Mouse (Mus musculus) cortical plate, adult 2 months (tissue): ENCODE results near the gene Ptbp1. TPM values are rescaled to one million over a fixed set of nuclear protein-coding genes. Genes with fewer than 3 reads are reported as not detected.
"Not testable (repeated sequence)": the region's sequence is repeated elsewhere in the genome, so short reads cannot be mapped to it uniquely, and the experiment has no call there.

Experiments used
- H3K27ac ChIP-seq: fragments of 200-500 bp; 2 replicates; pipeline ENCODE4 v1.5.1; 2012; ENCODE audit warnings: low read length, control low read depth, inconsistent platforms; ENCODE audit not compliant: insufficient read depth
- H3K4me1 ChIP-seq: fragments of 200-500 bp; 2 replicates; pipeline ENCODE4 v1.6.1; 2011; ENCODE audit warnings: low read length; ENCODE audit not compliant: control insufficient read depth, insufficient read depth
- H3K4me3 ChIP-seq: fragments of 200-500 bp; 2 replicates; pipeline ENCODE4 v1.5.1; 2011; ENCODE audit warnings: mild to moderate bottlenecking, low read length, control low read depth; ENCODE audit not compliant: insufficient read depth
- CTCF ChIP-seq: fragments of 200-500 bp; IDR thresholded peaks from 2 replicates; pipeline ENCODE4 v1.5.1; 2011; ENCODE audit warnings: mild to moderate bottlenecking, control low read depth, low read length; ENCODE audit not compliant: insufficient read depth; ENCODE audit errors: extremely low read depth
- POLR2A ChIP-seq: fragments of 200-500 bp; IDR thresholded peaks from 2 replicates; pipeline ENCODE4 v1.6.1; 2011; ENCODE audit warnings: mild to moderate bottlenecking, low read length, control low read depth; ENCODE audit not compliant: insufficient read depth; ENCODE audit errors: extremely low read depth
- polyA plus RNA-seq: library from polyadenylated mRNA; depleted of rRNA; stranded (reverse); fragments of >200 nt; gene quantifications from 2 replicates; pipeline ENCODE4 v1.2.3, GENCODE M21; 2012

Ptbp1 gene
- polyA plus RNA-seq, 1 experiment, result 54.1 TPM

GRCm38 (mm10) chr10:79879527-79879926, 25.3 kb downstream of the Ptbp1 start:
- Histone ChIP-seq H3K4me3 (no peak overlapping the region), H3K4me1 (no peaks in the 10 kb centered on the region), H3K27ac (no peak overlapping the region)
- TF ChIP-seq CTCF (no peak), POLR2A (no peak)

DNA sequence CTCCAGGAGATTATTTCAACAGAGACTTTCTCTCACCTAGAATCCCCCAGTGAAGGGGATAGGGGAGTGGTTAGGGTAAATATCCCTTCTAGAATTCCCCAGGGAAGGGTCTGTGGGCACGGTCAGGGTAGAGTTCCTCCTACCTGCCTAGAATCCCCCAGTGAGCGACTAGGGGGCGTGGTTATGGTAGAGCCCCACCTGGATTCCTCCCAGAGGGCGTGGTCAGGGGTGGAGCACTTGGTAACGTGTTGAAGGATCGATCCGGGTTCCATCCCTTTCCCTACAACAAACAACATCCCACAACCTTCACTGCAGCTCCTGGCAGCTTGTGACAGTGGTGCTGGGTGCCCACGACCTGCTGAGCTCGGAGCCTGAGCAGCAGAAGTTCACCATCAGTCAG, 26.5 kb downstream of the Ptbp1 start:
- Histone ChIP-seq H3K27ac (no peak overlapping the region), H3K4me3 (no peak overlapping the region), H3K4me1 (no peaks in the 10 kb centered on the region)
- TF ChIP-seq POLR2A, result no peak
- TF ChIP-seq CTCF, result no peak

GRCm38 (mm10) chr10:79881981-79882380, 27.8 kb downstream of the Ptbp1 start:
- Histone ChIP-seq H3K27ac (no peak overlapping the region), H3K4me1 (no peaks in the 10 kb centered on the region), H3K4me3 (no peak overlapping the region)
- no peak for TF ChIP-seq CTCF
- no peak for TF ChIP-seq POLR2A

DNA sequence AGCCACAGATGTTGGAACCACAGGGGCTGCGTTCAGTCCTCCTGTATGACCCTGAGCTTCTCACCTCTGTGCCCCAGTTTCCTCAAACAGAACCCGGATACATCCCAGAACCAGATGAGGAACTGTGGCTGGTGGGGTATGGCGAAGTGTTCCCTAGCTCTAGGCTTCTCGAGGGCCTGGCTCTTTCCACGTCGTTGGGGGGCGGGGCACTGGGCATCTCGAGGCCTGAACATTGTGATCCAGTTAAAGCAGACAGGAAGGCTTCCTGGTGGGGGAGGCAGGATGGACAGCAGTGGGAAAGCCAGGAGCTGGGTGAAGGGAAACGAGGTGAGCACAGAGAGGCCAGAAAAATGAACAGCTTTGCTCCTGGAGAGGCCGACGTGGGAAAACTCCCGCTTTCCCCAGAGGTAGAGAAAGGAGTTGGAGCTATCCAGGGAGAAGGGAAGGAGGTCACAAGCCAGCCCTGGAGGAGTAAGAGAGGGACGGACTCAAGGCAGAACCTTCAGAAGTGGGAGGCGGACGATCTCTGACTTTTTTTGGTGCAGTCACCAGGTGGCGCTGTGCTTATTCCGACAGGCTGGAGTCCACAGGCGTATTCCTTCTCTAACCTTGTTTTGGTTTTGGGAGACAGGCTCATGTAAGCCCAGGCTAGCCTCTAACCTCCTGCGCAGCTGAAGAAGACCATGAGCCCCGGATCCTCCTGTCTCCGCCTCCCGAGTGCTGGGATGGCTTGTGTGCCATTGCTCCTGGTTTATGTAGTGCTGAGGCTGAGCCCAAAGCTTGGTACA, 29.3 kb downstream of the Ptbp1 start:
- Histone ChIP-seq H3K4me3 (no peak overlapping the region), H3K27ac (no peak overlapping the region), H3K4me1 (no peaks in the 10 kb centered on the region)
- TF ChIP-seq POLR2A (no peak), CTCF (peak; percentile 85)

DNA sequence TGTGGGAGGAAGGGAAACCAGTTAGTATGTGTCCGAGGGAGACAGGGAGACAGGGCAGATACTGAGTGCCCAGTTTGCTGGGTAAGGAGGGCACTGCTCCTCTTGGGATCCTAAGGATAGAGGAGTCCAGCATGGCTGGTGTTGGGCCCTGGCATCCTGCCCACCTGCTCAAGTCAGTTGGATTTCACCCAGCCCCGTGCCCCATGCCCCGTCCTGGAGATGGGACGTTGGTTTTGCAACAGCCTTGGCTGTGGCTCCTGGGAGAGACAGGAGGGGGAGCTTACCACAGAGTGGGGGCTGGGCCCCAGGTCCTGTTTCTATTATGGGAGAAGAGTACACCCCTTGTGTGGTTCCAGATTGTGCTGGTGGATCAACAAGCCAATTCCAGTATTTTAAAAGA, 30.2 kb downstream of the Ptbp1 start:
- Histone ChIP-seq H3K4me1 (no peaks in the 10 kb centered on the region), H3K27ac (no peak overlapping the region), H3K4me3 (no peak overlapping the region)
- TF ChIP-seq CTCF, result no peak

GRCm38 (mm10) chr10:79884938-79885337, 30.7 kb downstream of the Ptbp1 start:
- H3K4me3 ChIP-seq, H3K4me1 ChIP-seq: not testable (repeated sequence)

GRCm38 (mm10) chr10:79886054-79886453, 31.8 kb downstream of the Ptbp1 start, which contains the start of gene Elane:
Gene Elane (plus strand): TSS chr10:79886247.
- Histone ChIP-seq H3K27ac (no peak within 1 kb of the TSS), H3K4me1 (no peaks in the 10 kb centered on the region), H3K4me3 (no peak within 1 kb of the TSS)
- no peak for TF ChIP-seq CTCF
- no peak for TF ChIP-seq POLR2A

More at GRCm38 (mm10) chr10:79884938-79885337, 30.7 kb downstream of the Ptbp1 start:
- not testable (repeated sequence) for H3K27ac ChIP-seq

GRCm38 (mm10) chr10:79886611-79887010, 32.4 kb downstream of the Ptbp1 start:
- TF ChIP-seq POLR2A, result no peak
- no peak for TF ChIP-seq CTCF
- no peaks in the 10 kb centered on the region for H3K4me1 ChIP-seq
- H3K4me3 ChIP-seq, result no peak overlapping the region
- H3K27ac ChIP-seq, result no peak overlapping the region

- no peaks in the 10 kb centered on the region for H3K4me1 ChIP-seq
- TF ChIP-seq CTCF, result no peak
- TF ChIP-seq POLR2A, result no peak
- no peak overlapping the region for H3K27ac ChIP-seq
- no peak overlapping the region for H3K4me3 ChIP-seq
These were observed 35.2 kb downstream of the Ptbp1 start for GRCm38 (mm10) chr10:79889386-79889785.

DNA sequence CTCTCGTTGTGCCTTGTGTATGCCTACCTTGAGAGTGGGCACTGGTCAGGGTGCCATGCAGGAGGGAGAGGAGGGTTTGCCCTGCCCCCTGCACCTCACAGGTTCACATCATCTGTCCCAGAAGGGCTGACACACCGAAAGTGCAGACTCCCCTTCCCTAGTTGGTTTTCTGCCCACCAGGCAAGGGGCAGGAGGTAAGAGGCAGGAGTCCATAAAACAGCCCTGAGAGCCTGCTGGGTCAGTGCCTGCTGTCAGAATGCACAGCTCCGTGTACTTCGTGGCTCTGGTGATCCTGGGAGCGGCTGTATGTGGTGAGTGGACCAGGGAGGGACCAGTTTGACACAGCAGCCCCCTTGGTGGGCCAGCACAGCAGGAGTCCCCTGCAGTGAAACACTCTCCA, 36.4 kb downstream of the Ptbp1 start, which contains the start of gene Cfd:
Gene Cfd, plus strand, starts transcription at position 184 of the 400 bp plus-strand sequence.
- Histone ChIP-seq H3K4me1 (no peaks in the 10 kb centered on the region), H3K4me3 (no peak within 1 kb of the TSS), H3K27ac (no peak within 1 kb of the TSS)
- TF ChIP-seq POLR2A (no peak), CTCF (no peak)
